Mouse (Mus musculus): Measurements from ENCODE around the gene Dzip1.

The Dzip1 gene

GRCm38 (mm10) chr14:118836145-118836544, 89.1 kb downstream of the Dzip1 start:
- in situ Hi-C loops (cut with MseI, MboI), result no loop called here

GRCm38 (mm10) chr14:118834313-118834712, 90.9 kb downstream of the Dzip1 start:
- in situ Hi-C loops (cut with MseI, MboI), result no loop called here

- in situ Hi-C loops (cut with MseI, MboI), result no loop called here
Measured at GRCm38 (mm10) chr14:118833241-118833640, 92.0 kb downstream of the Dzip1 start.

- in situ Hi-C loops (cut with MseI, MboI), result no loop called here
Measured at GRCm38 (mm10) chr14:118831597-118831996, 93.7 kb downstream of the Dzip1 start.

GRCm38 (mm10) chr14:118829331-118830095, 95.7 kb downstream of the Dzip1 start:
- in situ Hi-C loops (cut with MseI, MboI), result no loop called here

GRCm38 (mm10) chr14:118827283-118827904, 97.9 kb downstream of the Dzip1 start:
- in situ Hi-C loops (cut with MseI, MboI), result no loop called here

- in situ Hi-C loops (cut with MseI, MboI), result no loop called here
Measured at GRCm38 (mm10) chr14:118826346-118826745, 98.9 kb downstream of the Dzip1 start.
